Mouse (Mus musculus): Measurements from ENCODE around the gene Kbtbd2. TPM values are rescaled to one million over a fixed set of nuclear protein-coding genes. Genes with fewer than 3 reads are reported as not detected.

Kbtbd2 gene
- total and polyA plus RNA-seq, 3 experiments = 13.2 to 50.7 (median 26.0) TPM

GRCm38 (mm10) chr6:56796232-56796631, 1.4 kb downstream of the Kbtbd2 start (continued):
- TF ChIP-seq MYB (IDR thresholded peaks at IDR 0.05; ENCODE audit: low read depth, low read length) = peak; percentile 79
- TF ChIP-seq USF2 (IDR thresholded peaks at IDR 0.05; ENCODE audit: borderline replicate concordance in 1 of 2, insufficient read depth in 1 of 2, low read depth in 1 of 2, low read length in 2 of 2) = no peak
- no peak for TF ChIP-seq SMC3 (IDR thresholded peaks at IDR 0.05; ENCODE audit: low read depth, low read length)

DNA sequence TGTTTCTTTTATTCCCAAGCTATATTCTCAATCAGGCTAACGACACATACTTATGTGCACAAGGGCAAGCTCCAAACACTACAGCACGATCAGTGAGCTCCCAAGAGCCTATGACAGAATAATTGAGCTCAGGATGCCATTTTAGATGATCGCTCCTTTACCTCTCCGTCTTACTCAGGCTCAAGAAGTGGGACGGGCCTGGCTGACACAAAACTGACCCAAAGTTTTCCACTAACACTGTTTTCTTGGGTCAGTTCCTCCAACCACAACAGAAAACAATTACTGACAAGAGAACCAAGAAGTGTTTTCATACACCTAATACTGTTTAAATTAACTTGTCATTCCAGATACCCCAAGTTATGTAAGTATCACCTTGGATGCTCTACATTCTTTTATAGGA, 2.8 kb downstream of the Kbtbd2 start:
- Histone ChIP-seq H3K79me2 (ENCODE audit: control insufficient read depth, insufficient read depth, low read length, poor library complexity) (peaks cover 73% of the 10 kb centered on the region), H3K27ac (ENCODE audit: control insufficient read depth, low read depth, low read length) (no peak overlapping the region), H3K27me3 (ENCODE audit: control insufficient read depth in 1 of 2, insufficient read depth in 2 of 2, low read length in 2 of 2) (no peaks in the 10 kb centered on the region), H3K9ac (ENCODE audit: control insufficient read depth, low read depth, low read length, poor library complexity, severe bottlenecking) (peak overlapping the region; percentile 11; the same call in 1 of the 2 replicates), H3K4me1 (ENCODE audit: control insufficient read depth in 1 of 2, insufficient read depth in 2 of 2, low read length in 2 of 2) (peaks cover 16% of the 10 kb centered on the region in 2 experiments), H3K9me3 (replicated peaks; ENCODE audit: insufficient read depth, low read length) (no peaks in the 10 kb centered on the region), H3K36me3 (ENCODE audit: control insufficient read depth in 1 of 2, insufficient read depth in 2 of 2, low read length in 2 of 2) (peaks cover 2 to 39% of the 10 kb centered on the region in 2 experiments), H3K4me3 (ENCODE audit: control insufficient read depth in 1 of 2, insufficient read depth in 1 of 2, low read depth in 2 of 2, low read length in 2 of 2) (peak overlapping the region in 1 of 2 experiments; percentile 20)
- DNase-seq (ENCODE audit: low read depth, low spot score) = no peak
- TF ChIP-seq BHLHE40 (IDR thresholded peaks at IDR 0.05; ENCODE audit: borderline replicate concordance, low read depth, low read length) (no peak), SIN3A (IDR thresholded peaks at IDR 0.05; ENCODE audit: low read length) (no peak), ZKSCAN1 (IDR thresholded peaks at IDR 0.05; ENCODE audit: low read depth, low read length) (no peak), GATA1 (IDR thresholded peaks at IDR 0.05; ENCODE audit: low read depth, low read length) (no peak), NELFE (IDR thresholded peaks at IDR 0.05; ENCODE audit: low read depth, low read length) (no peak)

GRCm38 (mm10) chr6:56789336-56789735, 8.3 kb downstream of the Kbtbd2 start:
- H3K4me3 ChIP-seq (ENCODE audit: control insufficient read depth in 1 of 2, insufficient read depth in 1 of 2, low read depth in 2 of 2, low read length in 2 of 2) = no peak overlapping the region
- H3K27me3 ChIP-seq (ENCODE audit: control insufficient read depth in 1 of 2, insufficient read depth in 2 of 2, low read length in 2 of 2) = no peaks in the 10 kb centered on the region
- no peaks in the 10 kb centered on the region for H3K9me3 ChIP-seq (replicated peaks; ENCODE audit: insufficient read depth, low read length)
- H3K79me2 ChIP-seq (ENCODE audit: control insufficient read depth, insufficient read depth, low read length, poor library complexity) = peaks cover 85% of the 10 kb centered on the region
- TF ChIP-seq TCF12 (IDR thresholded peaks at IDR 0.05; ENCODE audit: low read depth, low read length) (peak; percentile 45; the same call in 1 of the 2 replicates), ETS1 (IDR thresholded peaks at IDR 0.05; ENCODE audit: low read depth, low read length) (0 out of 2 replicates have a peak, but pooled peaks have one; percentile 22), SIN3A (IDR thresholded peaks at IDR 0.05; ENCODE audit: low read length) (peak; percentile 8; the same call in 1 of the 2 replicates), NRF1 (IDR thresholded peaks at IDR 0.05; ENCODE audit: insufficient read depth, low read depth, low read length, poor library complexity, severe bottlenecking) (no peak), GATA1 (IDR thresholded peaks at IDR 0.05; ENCODE audit: low read depth, low read length) (peak; percentile 81), BHLHE40 (IDR thresholded peaks at IDR 0.05; ENCODE audit: borderline replicate concordance, low read depth, low read length) (no peak), EP300 (IDR thresholded peaks at IDR 0.05; ENCODE audit: low read depth in 1 of 2, low read length in 2 of 2) (peak; percentile 78 to 83), TAL1 (IDR thresholded peaks at IDR 0.05; ENCODE audit: low read length) (peak; percentile 55), MYC (IDR thresholded peaks at IDR 0.05; ENCODE audit: low read depth, low read length) (no peak)
- peaks cover 11 to 20% of the 10 kb centered on the region in 2 experiments for H3K4me1 ChIP-seq (ENCODE audit: control insufficient read depth in 1 of 2, insufficient read depth in 2 of 2, low read length in 2 of 2)
- DNase-seq (ENCODE audit: low read depth, low spot score) = peak; percentile 64
- no peak overlapping the region for H3K27ac ChIP-seq (ENCODE audit: control insufficient read depth, low read depth, low read length)
- H3K36me3 ChIP-seq (ENCODE audit: control insufficient read depth in 1 of 2, insufficient read depth in 2 of 2, low read length in 2 of 2) = peaks cover 18 to 58% of the 10 kb centered on the region in 2 experiments
- no peak overlapping the region for H3K9ac ChIP-seq (ENCODE audit: control insufficient read depth, low read depth, low read length, poor library complexity, severe bottlenecking)

All from MEL (cell line).